28 mouse cellular contexts compared by ENCODE assay signal in genomic region chr5:88685745-88686299, GRCm38 (mm10). TPM values are rescaled to one million over a fixed set of nuclear protein-coding genes. Genes with fewer than 3 reads are reported as not detected.
A peak's percentile ranks its signal among the peaks of the same experiment; 100 is the strongest.
DNase-seq lines count a peak whose midpoint lies in the region; ATAC-seq and TF ChIP-seq lines count a peak whose summit lies in the region.
"Had no signal": no experiment of that assay in that cellular context is flagged by ENCODE, and none has a peak within 500 bp of the region (broad histone marks: within the 10 kb centered on the region; RNA-seq: fewer than 3 reads in every experiment).

No protein-coding gene starts in this region.

- no peak overlapping the region for H3K27ac ChIP-seq in liver, embryonic 11.5 days (ENCODE audit: low read depth, low read length)
- no peak overlapping the region for H3K27ac ChIP-seq in liver, postnatal 0 days (ENCODE audit: low read depth)
- no peak overlapping the region for H3K27ac ChIP-seq in liver, embryonic 13.5 days
- H3K27ac ChIP-seq: embryonic facial prominence, embryonic 10.5 days; embryonic facial prominence, embryonic 15.5 days; forebrain, embryonic 12.5 days; hindbrain, embryonic 10.5 days; hindbrain, embryonic 15.5 days; kidney, embryonic 15.5 days; layer of hippocampus, adult 2 months; midbrain, embryonic 13.5 days had no signal

- no peak overlapping the region for H3K4me3 ChIP-seq in liver, embryonic 11.5 days (ENCODE audit: low read depth, low read length)
- no peak overlapping the region for H3K4me3 ChIP-seq in liver, postnatal 0 days (ENCODE audit: low read depth, low read length)
- no peak overlapping the region for H3K4me3 ChIP-seq in liver, embryonic 13.5 days (replicated peaks)
- H3K4me3 ChIP-seq: embryonic facial prominence, embryonic 10.5 days; embryonic facial prominence, embryonic 15.5 days; forebrain, embryonic 12.5 days; hindbrain, embryonic 10.5 days; hindbrain, embryonic 15.5 days; kidney, embryonic 15.5 days; layer of hippocampus, adult 2 months; midbrain, embryonic 13.5 days had no signal

- DNase-seq in liver, embryonic 11.5 days (ENCODE audit: low spot score), result no peak
- DNase-seq in liver, postnatal 0 days, result no peak
- no peak for DNase-seq in liver, embryonic 13.5 days
- DNase-seq in right cerebral cortex, postnatal 4 days, result no peak
- no peak for DNase-seq in left cerebral cortex, postnatal 25 days (ENCODE audit: low spot score in 2 of 2)
- DNase-seq: adrenal gland, postnatal 10 days; cerebellum, adult 8-10 months; cerebellum, postnatal 25 days; gastrocnemius, postnatal 14 days; heart, adult 18-20 months; heart, postnatal 14 days; kidney, adult 18-20 months; kidney, postnatal 25 days; left cerebral cortex, postnatal 4 days; lung, embryonic 14.5 days; right cerebral cortex, postnatal 25 days; spleen, adult 18-20 months; thymus, postnatal 36 days had no signal

- no peaks in the 10 kb centered on the region for H3K4me1 ChIP-seq in liver, embryonic 11.5 days (replicated peaks; ENCODE audit: control insufficient read depth, insufficient read depth, low read length)
- H3K4me1 ChIP-seq in liver, postnatal 0 days (ENCODE audit: insufficient read depth), result 0 out of 2 replicates have a peak, but pooled peaks cover 2% of the 10 kb centered on the region
- H3K4me1 ChIP-seq in liver, embryonic 13.5 days (replicated peaks), result peaks cover 21% of the 10 kb centered on the region
- H3K4me1 ChIP-seq: embryonic facial prominence, embryonic 10.5 days; embryonic facial prominence, embryonic 15.5 days; hindbrain, embryonic 10.5 days; hindbrain, embryonic 15.5 days; kidney, embryonic 15.5 days; midbrain, embryonic 13.5 days had no signal

- WGBS in liver, embryonic 11.5 days, result 48% methylated on average over 6 of the region's 6 CpGs
- WGBS in liver, postnatal 0 days (ENCODE audit: insufficient replicate concordance), result 47% methylated on average over 6 of the region's 6 CpGs
- WGBS in liver, embryonic 13.5 days (ENCODE audit: insufficient replicate concordance), result 35% methylated on average over 6 of the region's 6 CpGs

- H3K27me3 ChIP-seq in liver, embryonic 11.5 days (replicated peaks; ENCODE audit: control insufficient read depth, insufficient read depth, low read length), result peaks cover 14% of the 10 kb centered on the region
- peaks cover 7% of the 10 kb centered on the region; the same call in 1 of the 2 replicates for H3K27me3 ChIP-seq in liver, postnatal 0 days (ENCODE audit: insufficient read depth, low read length)
- peaks cover 33% of the 10 kb centered on the region; the same call in 1 of the 2 replicates for H3K27me3 ChIP-seq in liver, embryonic 13.5 days
- H3K27me3 ChIP-seq: embryonic facial prominence, embryonic 15.5 days; forebrain, embryonic 12.5 days; hindbrain, embryonic 15.5 days; midbrain, embryonic 13.5 days had no signal

- no peaks in the 10 kb centered on the region for H3K36me3 ChIP-seq in liver, embryonic 11.5 days (ENCODE audit: control insufficient read depth, insufficient read depth, low read length)
- no peaks in the 10 kb centered on the region for H3K36me3 ChIP-seq in liver, postnatal 0 days (replicated peaks; ENCODE audit: insufficient read depth, low read length)
- no peaks in the 10 kb centered on the region for H3K36me3 ChIP-seq in liver, embryonic 13.5 days
- H3K36me3 ChIP-seq: embryonic facial prominence, embryonic 10.5 days; embryonic facial prominence, embryonic 15.5 days; forebrain, embryonic 12.5 days; hindbrain, embryonic 10.5 days; hindbrain, embryonic 15.5 days; kidney, embryonic 15.5 days; midbrain, embryonic 13.5 days had no signal

- no peak for TF ChIP-seq EP300 in liver, postnatal 0 days (IDR thresholded peaks at IDR 0.05; ENCODE audit: low read depth)

- intact Hi-C loops in left cerebral cortex, postnatal 25 days (cut with DNase I), result no loop called here

- no peak overlapping the region for H3K4me2 ChIP-seq in liver, embryonic 11.5 days
- no peak overlapping the region for H3K4me2 ChIP-seq in liver, postnatal 0 days (ENCODE audit: low read depth, low read length)
- H3K4me2 ChIP-seq in liver, embryonic 13.5 days, result no peak overlapping the region
- H3K4me2 ChIP-seq: embryonic facial prominence, embryonic 15.5 days; forebrain, embryonic 12.5 days; hindbrain, embryonic 15.5 days; kidney, embryonic 15.5 days; lung, embryonic 14.5 days; midbrain, embryonic 13.5 days had no signal

- no peak for TF ChIP-seq CTCF in liver, postnatal 0 days (IDR thresholded peaks at IDR 0.05; ENCODE audit: low read depth)

- no peak overlapping the region for H3K9ac ChIP-seq in liver, embryonic 11.5 days (ENCODE audit: low read depth, low read length)
- H3K9ac ChIP-seq in liver, postnatal 0 days (replicated peaks), result no peak overlapping the region
- H3K9ac ChIP-seq in liver, embryonic 13.5 days, result no peak overlapping the region
- H3K9ac ChIP-seq: embryonic facial prominence, embryonic 15.5 days; forebrain, embryonic 12.5 days; hindbrain, embryonic 15.5 days; kidney, embryonic 15.5 days; lung, embryonic 14.5 days; midbrain, embryonic 13.5 days had no signal

- H3K9me3 ChIP-seq in liver, embryonic 11.5 days (ENCODE audit: control insufficient read depth, low read length), result no peaks in the 10 kb centered on the region
- no peaks in the 10 kb centered on the region for H3K9me3 ChIP-seq in liver, postnatal 0 days (ENCODE audit: low read length)
- no peaks in the 10 kb centered on the region for H3K9me3 ChIP-seq in liver, embryonic 13.5 days (replicated peaks)
- H3K9me3 ChIP-seq: embryonic facial prominence, embryonic 10.5 days; embryonic facial prominence, embryonic 15.5 days; forebrain, embryonic 12.5 days; hindbrain, embryonic 10.5 days; hindbrain, embryonic 15.5 days; kidney, embryonic 15.5 days; midbrain, embryonic 13.5 days had no signal

- ATAC-seq in liver, embryonic 11.5 days (replicated peaks; ENCODE audit: low FRiP score), result peak; percentile 57
- no peak for ATAC-seq in liver, postnatal 0 days
- peak; percentile 61 for ATAC-seq in CD4-positive, CD25-positive, alpha-beta regulatory T cell, adult 4 months
- ATAC-seq in liver, embryonic 13.5 days (ENCODE audit: low read depth), result peak; percentile 66
- ATAC-seq in megakaryocyte-erythroid progenitor cell, adult 5-6 weeks (replicated peaks; ENCODE audit: low FRiP score, low TSS enrichment, poor library complexity, severe bottlenecking), result peak; percentile 52; the same call in 1 of the 2 replicates
- ATAC-seq: midbrain, embryonic 13.5 days had no signal

RNA-seq across cellular contexts. Expression of gene Grsf1, which starts 9.9 kb away (rescaled TPM):
- polyA plus RNA-seq in liver, embryonic 11.5 days (2014; fragmentation: Nextera tagmentation; extraction: Ambion mirVana), result 53.8 and 62.2 TPM in 2 replicates
- polyA plus RNA-seq in liver, postnatal 0 days (2015; fragmentation: Nextera tagmentation; extraction: Ambion mirVana), result 35.9 and 42.0 TPM in 2 replicates
- 10 to 100 TPM in 1 of 2 experiments, 1 to 10 TPM in 1; 6.4 to 10.0 TPM for polyA plus RNA-seq in CD4-positive, CD25-positive, alpha-beta regulatory T cell, adult 4 months (2017; shearing (Covaris generic))
- polyA plus RNA-seq in liver, embryonic 13.5 days (2015; fragmentation: Nextera tagmentation; extraction: Ambion mirVana), result 29.5 and 30.7 TPM in 2 replicates
- total RNA-seq in megakaryocyte-erythroid progenitor cell, adult 5-6 weeks (2014; fragmentation: Nextera tagmentation), result 65.0 and 69.2 TPM in 2 replicates
- total RNA-seq in megakaryocyte-erythroid progenitor cell, adult 5-6 weeks (2017), result 106 and 108 TPM in 2 replicates
- total RNA-seq in left cerebral cortex, postnatal 25 days (2021), result 100 to 1,000 TPM; 100 to 109 TPM

RNA-seq across cellular contexts. Expression of gene Mob1b, which starts 34.8 kb away (rescaled TPM):
- polyA plus RNA-seq in liver, embryonic 11.5 days (2014; fragmentation: Nextera tagmentation; extraction: Ambion mirVana), result 16.0 TPM in 2 replicates
- polyA plus RNA-seq in liver, postnatal 0 days (2015; fragmentation: Nextera tagmentation; extraction: Ambion mirVana), result 5.3 and 6.2 TPM in 2 replicates
- polyA plus RNA-seq in CD4-positive, CD25-positive, alpha-beta regulatory T cell, adult 4 months (2017; shearing (Covaris generic)), result 10 to 100 TPM; 10.2 to 10.7 TPM
- polyA plus RNA-seq in liver, embryonic 13.5 days (2015; fragmentation: Nextera tagmentation; extraction: Ambion mirVana), result 8.8 and 11.4 TPM in 2 replicates
- 31.0 and 39.9 TPM in 2 replicates for total RNA-seq in megakaryocyte-erythroid progenitor cell, adult 5-6 weeks (2014; fragmentation: Nextera tagmentation)
- total RNA-seq in megakaryocyte-erythroid progenitor cell, adult 5-6 weeks (2017), result 13.3 and 19.1 TPM in 2 replicates
- total RNA-seq in left cerebral cortex, postnatal 25 days (2021), result 10 to 100 TPM; 29.5 to 32.9 TPM
